Mouse (Mus musculus) embryonic facial prominence, embryonic 14.5 days (tissue): Measurements from ENCODE around the gene Krt18. TPM values are rescaled to one million over a fixed set of nuclear protein-coding genes. Genes with fewer than 3 reads are reported as not detected.
A peak's percentile ranks its signal among the peaks of the same experiment; 100 is the strongest.

ENCODE experiments used
- ATAC-seq: fragments of 200-750 bp; cut with Nextera tagmentation; 2 replicates; pipeline ENCODE4 v1.8.0; 2017; ENCODE audit warnings: low read depth, moderate number of reproducible peaks, moderate TSS enrichment
- DNase-seq: peaks from one replicate; pipeline ENCODE4 v3.0.0-alpha.2; 2015; ENCODE audit warnings: low spot score
- H3K27ac ChIP-seq: fragments of 300-500 bp; sonication (generic); replicated peaks from 2 replicates; pipeline ENCODE4 v1.5.1; 2014; ENCODE audit warnings: low read depth, mild to moderate bottlenecking, low read length, moderate library complexity
- H3K27me3 ChIP-seq: fragments of 300-500 bp; sonication (generic); replicated peaks from 2 replicates; pipeline ENCODE4 v1.6.1; 2014; ENCODE audit warnings: low read length; ENCODE audit not compliant: control insufficient read depth, insufficient read depth
- H3K36me3 ChIP-seq: fragments of 300-500 bp; sonication (generic); 2 replicates; pipeline ENCODE4 v1.6.1; 2014; ENCODE audit warnings: low read length, mixed read lengths; ENCODE audit not compliant: control insufficient read depth, insufficient read depth
- H3K4me1 ChIP-seq: fragments of 300-500 bp; sonication (generic); 2 replicates; pipeline ENCODE4 v1.6.1; 2014; ENCODE audit warnings: antibody characterized with exemption, low read length; ENCODE audit not compliant: control insufficient read depth, insufficient read depth
- H3K4me2 ChIP-seq: fragments of 300-500 bp; sonication (generic); 2 replicates; pipeline ENCODE4 v1.6.1; 2014; ENCODE audit warnings: low read depth, mild to moderate bottlenecking, low read length, moderate library complexity, mixed read lengths
- H3K4me3 ChIP-seq: fragments of 300-500 bp; sonication (generic); 2 replicates; pipeline ENCODE4 v1.5.1; 2014; ENCODE audit warnings: low read depth, mild to moderate bottlenecking, low read length
- H3K9ac ChIP-seq: fragments of 300-500 bp; sonication (generic); 2 replicates; pipeline ENCODE4 v1.6.1; 2014; ENCODE audit warnings: low read depth, mild to moderate bottlenecking, low read length, moderate library complexity, mixed read lengths
- H3K9me3 ChIP-seq: fragments of 300-500 bp; sonication (generic); 2 replicates; pipeline ENCODE4 v1.6.1; 2016; ENCODE audit warnings: low read length; ENCODE audit not compliant: control insufficient read depth
- WGBS: fragments of 180-500 bp; shearing (Covaris S2); extraction: QIAGEN DNeasy Blood & Tissue Kit; methylation state at CpG from one replicate; pipeline ENCODE4 v1.1.7; 2014; 5-methylcytosine and 5-hydroxymethylcytosine counted together
- polyA plus RNA-seq: library from polyadenylated mRNA; unstranded; fragments of >200 nt; fragmentation: Nextera tagmentation; extraction: Ambion mirVana; gene quantifications from 2 replicates; pipeline ENCODE4 v1.2.1, GENCODE M21; 2014

Krt18 gene
- polyA plus RNA-seq, 1 experiment from 2014 or later, result 70.0 TPM

- WGBS, result 40% methylated on average over 4 of the region's 4 CpGs
- Histone ChIP-seq H3K27me3 (peaks cover 52% of the 10 kb centered on the region), H3K27ac (no peak overlapping the region), H3K4me1 (peaks cover 30% of the 10 kb centered on the region), H3K4me3 (no peak overlapping the region), H3K9ac (no peak overlapping the region), H3K4me2 (no peak overlapping the region), H3K9me3 (no peaks in the 10 kb centered on the region), H3K36me3 (no peaks in the 10 kb centered on the region)
- ATAC-seq, result no peak
- DNase-seq, result no peak
Measured at GRCm38 (mm10) chr15:102005290-102005689, 22.7 kb upstream of the Krt18 start.

GRCm38 (mm10) chr15:102006317-102006716 is 21.7 kb upstream of the Krt18 start:
- Histone ChIP-seq H3K9me3 (no peaks in the 10 kb centered on the region), H3K9ac (no peak overlapping the region), H3K4me2 (no peak overlapping the region), H3K4me1 (peaks cover 35% of the 10 kb centered on the region), H3K36me3 (no peaks in the 10 kb centered on the region), H3K4me3 (no peak overlapping the region), H3K27ac (peak overlapping the region; percentile 59), H3K27me3 (peaks cover 52% of the 10 kb centered on the region)
- peak; percentile 8; the same call in 1 of the 2 replicates for ATAC-seq
- DNase-seq, result peak; percentile 68
- WGBS, result 19% methylated on average over 11 of the region's 11 CpGs

GRCm38 (mm10) chr15:102007097-102008069 is 20.6 kb upstream of the Krt18 start:
- no peaks in the 10 kb centered on the region for H3K9me3 ChIP-seq
- 36% methylated on average over 12 of the region's 12 CpGs for WGBS
- peak overlapping the region; percentile 59 for H3K27ac ChIP-seq
- H3K9ac ChIP-seq, result 0 out of 2 replicates have a peak overlapping the region, but pooled peaks have one; percentile 20
- no peaks in the 10 kb centered on the region for H3K36me3 ChIP-seq
- H3K4me1 ChIP-seq, result peaks cover 35% of the 10 kb centered on the region
- peak; percentile 19; the same call in 1 of the 2 replicates for ATAC-seq
- peak; percentile 87 for DNase-seq
- H3K27me3 ChIP-seq, result peaks cover 45% of the 10 kb centered on the region
- H3K4me3 ChIP-seq, result no peak overlapping the region
- no peak overlapping the region for H3K4me2 ChIP-seq

DNA sequence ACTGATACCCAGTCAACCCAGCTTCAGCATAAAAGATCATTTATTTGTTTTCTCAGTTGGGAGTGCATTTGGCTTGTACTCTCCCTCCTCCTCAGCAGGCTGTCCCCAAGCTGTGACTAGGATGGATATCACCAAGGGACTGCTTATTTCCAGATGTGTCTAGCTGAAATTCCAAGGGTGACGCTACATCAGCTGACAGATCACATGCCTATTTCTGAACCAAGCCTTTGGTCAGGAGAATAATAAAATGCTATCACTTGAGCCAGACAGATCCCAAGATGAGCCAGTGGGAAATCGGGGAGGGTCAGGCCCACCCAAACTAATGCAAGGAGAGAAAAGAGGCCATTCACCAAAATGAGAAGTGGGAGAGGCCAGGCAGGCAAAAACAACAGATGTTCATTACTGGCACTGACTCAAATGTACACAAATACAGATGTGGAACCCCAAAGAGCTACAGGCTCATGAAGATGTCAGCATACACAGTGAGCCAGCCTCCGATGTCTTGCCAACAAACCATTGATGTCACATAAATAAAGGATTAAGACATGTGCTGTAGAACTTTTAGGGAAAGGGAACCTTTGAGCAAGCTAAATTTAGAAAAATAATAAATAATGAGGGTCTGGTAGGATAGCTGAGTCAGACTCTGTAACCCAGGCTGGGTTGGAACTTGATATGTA is 17.3 kb upstream of the Krt18 start:
- Histone ChIP-seq H3K4me2 (no peak overlapping the region), H3K9ac (no peak overlapping the region), H3K27ac (no peak overlapping the region; the same call in 1 of the 2 replicates), H3K27me3 (peaks cover 13% of the 10 kb centered on the region), H3K36me3 (no peaks in the 10 kb centered on the region), H3K4me3 (no peak overlapping the region), H3K4me1 (peaks cover 25% of the 10 kb centered on the region), H3K9me3 (no peaks in the 10 kb centered on the region)
- ATAC-seq (peak; percentile 24; the same call in 1 of the 2 replicates), DNase-seq (peak; percentile 82)
- 39% methylated on average over 3 of the region's 3 CpGs for WGBS

GRCm38 (mm10) chr15:102012260-102012765 is 15.7 kb upstream of the Krt18 start:
- Histone ChIP-seq H3K9ac (no peak overlapping the region), H3K27ac (no peak overlapping the region), H3K9me3 (no peaks in the 10 kb centered on the region), H3K4me2 (no peak overlapping the region), H3K4me1 (peaks cover 16% of the 10 kb centered on the region), H3K4me3 (no peak overlapping the region), H3K36me3 (no peaks in the 10 kb centered on the region), H3K27me3 (peaks cover 8% of the 10 kb centered on the region)
- DNase-seq (no peak), ATAC-seq (no peak)
- 65% methylated on average over 4 of the region's 4 CpGs for WGBS

DNA sequence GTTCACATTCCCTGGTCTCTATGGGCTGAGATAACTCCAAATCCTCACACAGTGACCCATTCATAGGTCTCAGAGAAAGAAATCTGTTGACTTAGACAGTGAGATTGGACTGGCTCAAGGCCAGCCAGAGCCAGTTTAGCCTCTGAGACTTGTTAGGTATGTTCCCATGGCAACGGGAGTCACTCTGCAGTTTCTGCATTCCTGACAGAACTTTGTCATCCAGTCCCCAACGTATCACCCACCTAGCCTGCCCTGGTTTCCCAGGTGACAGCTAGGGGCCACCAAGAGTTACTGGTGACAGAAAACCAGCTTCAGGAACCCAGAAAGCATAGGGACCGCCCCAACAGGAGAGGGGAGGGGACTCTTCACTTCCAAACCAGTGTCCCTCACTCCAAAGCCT is 14.3 kb upstream of the Krt18 start:
- DNase-seq (peak; percentile 84), ATAC-seq (no peak)
- 0 out of 2 replicates have a peak, but pooled peaks cover 5% of the 10 kb centered on the region for H3K4me1 ChIP-seq
- no peaks in the 10 kb centered on the region for H3K9me3 ChIP-seq
- H3K4me3 ChIP-seq, result no peak overlapping the region
- WGBS, result 18% methylated on average over 2 of the region's 3 CpGs
- no peaks in the 10 kb centered on the region for H3K36me3 ChIP-seq
- no peak overlapping the region for H3K27ac ChIP-seq
- H3K9ac ChIP-seq, result no peak overlapping the region
- H3K27me3 ChIP-seq, result peaks cover 5% of the 10 kb centered on the region
- no peak overlapping the region for H3K4me2 ChIP-seq

DNA sequence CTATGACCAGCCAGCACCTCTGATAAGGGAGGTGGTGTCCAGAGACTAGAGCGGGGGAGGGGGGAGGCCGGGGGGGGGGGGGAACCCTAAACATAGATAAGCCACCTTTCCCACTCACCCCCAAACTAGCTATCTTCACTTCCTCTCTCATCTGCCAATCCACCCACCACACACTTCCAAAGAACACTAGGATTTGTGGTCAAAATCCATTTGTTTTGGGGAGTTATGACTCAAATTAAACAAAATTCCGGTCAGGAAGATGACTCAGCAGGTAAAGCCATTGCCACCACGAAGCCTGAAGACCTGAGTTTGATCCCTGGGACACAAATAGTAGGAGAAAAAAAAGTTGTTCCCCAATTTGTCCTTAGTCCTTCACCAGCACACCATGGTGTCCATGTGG is 13.1 kb upstream of the Krt18 start:
- Histone ChIP-seq H3K27me3 (no peaks in the 10 kb centered on the region; the same call in 1 of the 2 replicates), H3K9me3 (no peaks in the 10 kb centered on the region), H3K4me2 (no peak overlapping the region), H3K9ac (no peak overlapping the region), H3K4me3 (no peak overlapping the region), H3K36me3 (no peaks in the 10 kb centered on the region), H3K27ac (no peak overlapping the region), H3K4me1 (0 out of 2 replicates have a peak, but pooled peaks cover 5% of the 10 kb centered on the region)
- DNase-seq (no peak), ATAC-seq (no peak)
- WGBS, result 48% methylated on average over 4 of the region's 4 CpGs

DNA sequence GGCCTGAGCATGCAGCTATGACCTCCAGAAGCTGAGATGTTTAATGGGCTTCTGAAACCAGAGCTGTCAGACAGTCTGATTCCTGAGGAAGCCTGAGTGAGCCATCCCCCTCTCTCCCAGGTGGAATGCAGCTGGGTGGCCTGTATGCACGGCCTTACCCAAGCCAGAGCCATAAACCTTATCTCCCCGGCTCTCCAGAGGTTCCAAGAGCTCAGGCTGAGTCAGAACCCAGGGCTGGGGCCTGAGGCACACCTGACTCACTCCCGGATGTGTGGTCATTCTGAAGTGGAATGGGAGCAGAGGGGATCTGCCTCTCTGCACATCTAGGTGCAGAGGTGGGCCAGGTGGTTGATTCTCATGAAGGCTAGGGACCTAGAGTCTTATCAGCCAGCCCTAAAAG is 11.9 kb upstream of the Krt18 start:
- 39% methylated on average over 3 of the region's 3 CpGs for WGBS
- ATAC-seq, result no peak
- Histone ChIP-seq H3K27ac (no peak overlapping the region), H3K4me1 (no peaks in the 10 kb centered on the region), H3K9ac (no peak overlapping the region), H3K9me3 (no peaks in the 10 kb centered on the region), H3K36me3 (no peaks in the 10 kb centered on the region), H3K4me3 (no peak overlapping the region), H3K4me2 (no peak overlapping the region), H3K27me3 (no peaks in the 10 kb centered on the region; the same call in 1 of the 2 replicates)
- no peak for DNase-seq
